Mouse (Mus musculus) lung, postnatal 25 days (tissue): ENCODE data around the gene Pvalb.

ENCODE experiments used
- DNase-seq: peaks from one replicate; pipeline ENCODE4 v3.0.0; 2022; ENCODE audit warnings: low spot score

Pvalb gene

DNA sequence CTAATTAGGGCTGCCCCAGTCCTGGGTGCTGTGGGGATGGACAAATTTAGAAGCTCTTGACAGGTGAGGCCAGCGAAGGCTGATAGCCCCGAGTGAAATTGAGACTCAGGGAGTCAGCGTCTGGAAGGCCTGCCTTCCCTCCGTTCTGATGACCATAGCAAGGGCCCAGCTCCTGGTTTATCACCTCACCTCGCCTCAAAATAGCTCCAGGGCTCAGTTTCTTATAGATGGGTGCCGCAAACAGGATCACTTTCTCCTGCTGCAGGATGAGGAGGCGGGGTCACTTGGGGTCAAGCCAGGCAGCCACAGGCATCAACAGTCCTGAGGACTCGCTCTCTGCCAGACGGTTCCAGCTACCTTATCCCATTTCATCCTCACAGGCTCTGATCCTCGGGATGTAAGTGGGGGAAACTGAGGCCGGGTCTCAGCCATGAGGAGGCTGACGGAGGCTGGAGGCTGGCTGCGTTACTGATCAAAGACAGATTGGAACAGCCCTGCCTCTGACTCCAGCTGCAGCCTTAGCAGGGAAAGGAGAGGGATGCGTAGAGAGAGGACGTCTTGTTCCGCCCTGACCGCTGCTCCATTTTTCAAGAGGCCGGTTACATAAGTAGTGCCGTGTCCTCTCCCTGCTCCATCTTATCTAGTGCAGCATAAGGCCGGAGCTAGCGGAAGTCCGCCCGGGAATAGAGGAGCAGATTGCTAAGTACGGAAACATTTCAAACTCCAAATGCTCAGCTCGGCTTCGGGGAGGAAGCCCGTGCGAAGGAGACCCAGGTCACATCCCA, 10.9 kb downstream of the Pvalb start:
- no peak for DNase-seq

DNA sequence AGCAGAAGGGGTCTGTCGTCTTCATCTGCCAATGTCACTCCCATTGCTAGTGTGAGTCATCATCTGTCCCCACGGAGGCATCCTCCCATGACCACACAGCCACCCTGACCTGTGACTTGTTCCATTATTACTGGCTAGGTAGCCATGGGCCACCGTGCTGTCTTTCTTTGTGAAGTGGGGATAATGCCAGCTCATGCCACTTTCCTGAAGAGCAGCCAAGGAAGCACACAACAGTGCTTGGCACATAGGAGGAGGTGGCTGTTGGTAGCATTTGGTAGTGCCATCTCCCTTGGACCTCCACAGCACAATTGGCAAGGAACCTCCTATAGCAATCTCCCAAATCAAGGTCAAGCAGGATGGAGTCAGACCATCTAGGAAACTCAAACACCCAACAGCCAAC, 11.9 kb downstream of the Pvalb start:
- DNase-seq = no peak

DNA sequence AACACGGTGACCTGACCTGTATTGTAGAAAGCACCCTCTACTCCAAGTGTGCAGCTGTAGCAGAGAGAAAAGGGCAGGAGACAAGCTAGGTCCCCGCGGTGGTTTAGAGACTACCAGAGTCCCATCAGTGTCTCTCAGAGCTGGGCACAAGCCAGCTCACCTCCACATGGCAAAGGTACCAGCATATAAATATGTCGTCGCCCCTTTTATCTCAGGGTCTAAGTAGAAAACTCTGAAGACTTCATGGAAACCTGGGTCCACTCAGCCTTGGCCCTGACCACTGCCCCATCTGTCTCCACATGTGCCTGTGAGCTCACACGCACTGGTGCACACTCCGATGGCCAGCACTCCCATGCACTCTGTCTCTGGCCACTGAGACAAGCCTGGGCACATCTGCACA, 16.6 kb downstream of the Pvalb start:
- DNase-seq = no peak

GRCm38 (mm10) chr15:78188546-78188945, 17.7 kb downstream of the Pvalb start:
- no peak for DNase-seq

GRCm38 (mm10) chr15:78186906-78187305, 19.3 kb downstream of the Pvalb start:
- DNase-seq = no peak

DNA sequence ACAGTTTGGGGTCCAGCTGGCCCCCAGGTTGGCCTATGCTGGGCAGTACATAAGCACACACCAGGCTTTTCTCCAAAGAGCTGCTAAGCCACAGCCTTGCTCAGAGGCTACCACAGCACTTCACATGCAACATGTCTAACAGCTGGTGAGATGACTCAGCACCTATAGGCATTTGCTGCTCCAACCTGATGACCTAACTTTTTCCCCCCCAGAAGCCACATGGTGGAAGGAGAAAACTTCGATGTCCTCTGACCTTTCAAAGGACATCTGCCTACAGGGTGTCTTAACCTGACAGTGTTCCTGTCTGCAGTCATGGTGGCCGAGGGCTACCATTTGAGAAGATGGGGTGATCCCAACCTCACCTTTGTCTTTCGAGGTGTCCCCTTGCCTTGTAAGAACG, 20.6 kb downstream of the Pvalb start:
- no peak for DNase-seq

DNA sequence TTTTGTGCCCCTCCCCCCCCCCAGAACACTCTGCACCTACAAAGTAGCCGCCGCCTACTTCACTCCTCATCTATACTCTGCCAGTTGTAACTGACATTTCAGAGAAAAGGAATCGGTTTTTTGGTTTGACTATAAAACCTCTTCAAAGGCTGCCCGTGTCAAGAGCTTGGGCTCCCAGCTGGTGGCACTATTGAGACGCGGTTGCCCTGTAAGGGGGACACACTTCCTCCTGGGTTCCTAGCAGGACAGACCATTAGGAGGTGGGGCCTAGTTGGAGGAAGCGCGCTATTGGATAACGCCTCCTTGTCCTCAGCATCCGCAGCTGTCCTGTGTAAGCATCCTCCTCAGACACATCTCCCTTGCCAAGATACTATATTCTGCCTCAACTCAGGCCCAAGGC, 21.3 kb downstream of the Pvalb start:
- DNase-seq = no peak

DNA sequence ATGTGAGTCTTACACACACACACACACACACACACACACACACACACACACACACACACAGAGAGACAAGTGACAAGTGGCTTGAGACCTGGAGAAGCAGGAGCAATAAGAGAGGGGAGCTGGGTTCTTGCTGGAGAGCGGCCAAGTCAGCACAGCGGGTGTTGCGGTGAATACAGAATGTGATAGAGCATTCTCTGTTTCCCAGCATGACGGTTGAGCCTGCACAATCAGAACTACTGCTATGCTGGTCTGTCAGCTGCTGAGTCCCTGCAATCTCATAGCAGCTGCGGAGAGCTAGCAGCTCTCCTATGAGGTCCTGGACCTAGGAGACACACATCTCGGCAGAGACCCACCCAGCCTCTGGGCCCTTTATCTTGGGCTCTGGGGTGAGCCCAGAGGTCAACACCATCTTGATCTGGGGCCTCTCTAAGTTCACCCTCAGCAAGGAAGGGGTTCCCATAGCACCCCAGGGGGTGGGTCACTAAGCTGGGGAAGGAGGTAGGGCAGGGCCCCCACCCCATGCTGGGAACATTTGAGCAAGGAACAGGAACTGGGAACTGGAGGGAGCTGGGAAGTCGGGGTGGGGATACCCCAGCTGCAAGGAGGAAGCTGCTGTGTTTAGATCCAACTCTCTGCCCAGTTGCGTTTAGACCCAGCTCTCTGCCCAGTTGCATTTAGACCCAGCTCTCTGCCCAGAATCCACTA, 24.3 kb downstream of the Pvalb start:
- DNase-seq = no peak

DNA sequence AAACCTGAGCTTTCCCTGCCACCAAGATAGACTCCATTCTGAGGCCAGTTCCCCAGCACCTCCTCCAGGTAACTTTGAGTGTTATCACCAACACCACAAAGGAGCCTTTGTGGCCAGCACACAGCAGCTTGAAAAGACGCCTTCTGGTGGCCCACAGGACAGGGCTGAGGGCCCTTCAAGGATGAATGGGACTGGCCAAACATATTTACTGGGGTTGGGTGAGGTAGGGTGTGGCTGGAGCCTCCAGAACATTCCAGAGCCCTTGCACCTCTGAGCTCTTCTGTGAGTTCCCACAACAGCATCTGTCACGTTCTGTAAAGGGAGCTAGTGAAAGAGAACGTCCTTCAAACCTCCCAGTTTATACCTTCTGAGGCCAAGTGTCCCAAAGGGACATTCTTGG, 26.4 kb downstream of the Pvalb start:
- DNase-seq = no peak

- DNase-seq = peak; percentile 72
Measured at GRCm38 (mm10) chr15:78178397-78178796, 27.8 kb downstream of the Pvalb start.

DNA sequence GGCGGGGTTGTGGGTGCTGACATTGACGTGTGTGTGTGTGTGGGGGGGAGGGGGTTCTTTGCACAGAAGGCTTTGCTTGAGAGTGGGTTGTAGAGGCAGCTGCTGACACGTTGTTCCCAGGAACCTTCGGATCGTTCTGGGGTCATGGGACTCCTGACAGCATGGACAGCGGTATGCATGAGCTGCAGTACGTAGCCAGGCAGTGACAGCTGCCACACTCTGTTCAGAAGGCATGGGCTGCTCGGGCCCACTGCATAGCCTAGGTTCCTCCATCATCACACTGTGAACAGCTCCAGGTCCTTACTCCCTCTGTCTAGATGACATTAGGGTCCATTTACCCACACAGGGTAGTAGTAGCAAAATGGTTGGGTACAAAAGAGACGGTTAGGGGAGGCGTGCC, 28.9 kb downstream of the Pvalb start:
- no peak for DNase-seq

- DNase-seq = no peak
Measured at GRCm38 (mm10) chr15:78174887-78175245, 31.3 kb downstream of the Pvalb start.

DNA sequence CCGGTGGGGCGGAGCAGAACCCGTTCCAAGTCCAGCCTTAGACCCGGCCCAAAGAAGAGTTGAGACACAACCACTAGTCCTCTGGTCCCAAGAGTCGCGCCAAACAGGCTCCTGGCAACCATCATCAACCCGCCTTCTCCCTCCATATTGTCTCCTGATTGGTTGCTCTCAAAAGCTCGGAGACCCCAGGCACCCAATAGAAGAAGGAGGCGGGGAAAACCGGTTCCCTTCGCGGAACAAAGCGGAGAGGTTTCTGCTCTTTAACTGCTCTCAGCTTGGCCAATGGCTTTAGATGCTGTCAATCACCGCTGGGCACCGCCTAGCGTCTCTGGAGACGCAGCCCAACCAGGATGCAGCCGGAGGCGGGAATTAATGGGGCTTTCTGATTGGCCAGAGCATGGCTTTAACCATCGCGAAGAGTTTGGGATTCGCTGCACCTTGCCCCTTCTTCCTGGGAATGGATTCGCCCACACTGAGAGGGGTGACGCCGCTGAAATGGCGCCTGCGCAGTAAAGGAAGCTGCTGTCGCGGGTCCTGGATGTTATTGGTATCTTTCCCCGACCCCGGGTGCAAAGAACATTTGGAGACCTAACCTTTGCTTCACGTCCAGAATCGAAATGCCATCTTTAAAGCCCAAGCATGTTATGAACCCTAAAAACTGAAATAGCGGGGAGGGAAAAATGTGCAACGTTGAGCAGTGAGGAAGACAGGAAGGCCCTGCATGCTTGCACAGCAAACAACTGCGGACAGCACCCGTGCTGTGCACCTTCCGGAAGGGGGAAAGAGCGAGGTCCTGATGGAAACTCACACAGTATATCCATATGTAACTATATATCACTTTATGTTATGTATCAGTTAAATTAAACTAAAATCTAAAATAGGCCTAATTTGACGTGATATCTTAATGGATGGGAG, 32.0 kb downstream of the Pvalb start, which contains the start of gene Ift27:
Gene Ift27 (minus strand): TSS at position 136 of the 915 bp plus-strand sequence.
- peak; percentile 100 for DNase-seq

DNA sequence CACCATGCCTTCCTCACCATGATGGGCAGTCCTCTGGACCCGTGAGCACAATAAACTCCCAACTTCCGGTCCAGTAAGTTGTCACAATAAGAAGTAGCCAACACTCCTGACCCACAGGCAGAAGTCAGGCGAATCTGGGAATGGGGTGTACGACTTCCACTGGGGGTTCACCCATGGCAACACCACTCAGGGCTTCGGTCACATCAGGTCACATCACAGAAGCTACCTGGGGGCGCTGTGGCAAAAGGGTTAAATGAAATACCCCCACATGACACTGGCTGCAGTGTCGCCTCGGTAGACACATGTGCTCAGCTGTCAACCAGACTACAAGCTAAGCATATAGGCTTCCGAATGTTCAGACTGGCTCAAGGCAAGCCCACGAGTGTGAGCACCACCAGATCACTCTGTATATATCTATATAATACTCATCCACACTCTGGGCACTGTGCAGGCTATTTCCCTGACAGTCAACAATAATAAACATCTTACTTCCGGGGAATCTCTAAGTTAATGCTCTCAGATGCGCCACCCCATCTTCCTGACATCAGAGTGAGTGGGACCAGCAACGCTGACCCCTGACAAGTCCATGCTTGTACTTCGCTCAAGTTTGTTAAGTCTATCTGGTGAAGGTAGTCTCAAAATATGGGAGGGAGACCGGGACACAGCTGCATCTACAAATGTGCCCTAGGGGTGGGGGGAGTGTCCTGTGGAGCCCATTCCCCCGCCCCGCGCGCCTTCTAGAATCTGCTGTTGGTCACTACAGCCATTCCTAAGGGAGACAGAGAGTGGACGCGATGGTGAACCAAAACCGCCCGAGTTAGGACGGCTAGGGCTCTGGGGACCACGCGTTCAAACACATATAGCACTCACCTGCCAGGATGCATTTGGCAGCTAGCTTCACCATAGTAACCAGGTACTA, 33.0 kb downstream of the Pvalb start:
- DNase-seq = no peak

- DNase-seq = no peak
Measured at GRCm38 (mm10) chr15:78172256-78172898, 33.8 kb downstream of the Pvalb start.

DNA sequence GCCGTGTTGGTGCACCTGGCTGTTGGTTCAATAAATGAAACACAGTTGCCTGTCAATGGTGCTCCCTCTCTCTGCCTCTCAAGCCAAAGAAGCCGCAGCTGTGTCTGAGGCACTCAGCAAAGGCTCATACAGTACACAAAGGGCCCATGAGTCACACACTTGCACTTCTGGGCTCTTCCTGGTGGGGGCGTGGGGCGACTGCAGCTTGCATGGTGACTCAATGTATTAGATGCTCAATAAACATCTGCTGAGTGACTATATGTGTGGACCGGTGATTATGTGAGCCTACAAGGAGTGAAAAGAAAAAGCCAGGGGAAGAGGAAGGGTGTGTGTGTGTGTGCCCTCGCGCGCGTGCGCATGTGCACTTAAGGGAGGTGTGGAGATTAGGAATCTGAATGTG, 34.5 kb downstream of the Pvalb start:
- no peak for DNase-seq

- peak; percentile 30 for DNase-seq
Measured at GRCm38 (mm10) chr15:78170708-78171107, 35.5 kb downstream of the Pvalb start.

- DNase-seq = no peak
Measured at GRCm38 (mm10) chr15:78169566-78169965, 36.6 kb downstream of the Pvalb start.

- DNase-seq = peak; percentile 14
Measured at GRCm38 (mm10) chr15:78165292-78165691, 40.9 kb downstream of the Pvalb start.

DNA sequence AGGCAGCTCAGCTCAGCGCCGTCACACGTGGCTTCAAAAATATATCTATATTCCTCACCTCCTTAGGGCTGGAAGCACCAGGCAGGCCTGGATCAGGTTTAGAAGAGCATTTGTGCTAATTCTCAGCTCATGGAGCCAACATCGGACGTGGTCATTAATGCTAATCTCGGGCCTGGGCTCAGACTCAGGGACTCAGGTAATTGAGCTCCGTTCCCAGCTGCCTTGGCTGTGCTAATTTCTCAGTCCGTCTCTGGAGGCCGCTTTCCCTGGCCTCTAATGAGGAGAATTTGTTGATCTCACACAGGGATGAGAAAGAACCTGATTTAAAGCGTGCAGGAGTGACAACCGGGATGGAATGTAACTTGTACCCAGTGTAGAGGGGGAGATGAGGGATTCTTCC, 41.7 kb downstream of the Pvalb start:
- DNase-seq = no peak

DNA sequence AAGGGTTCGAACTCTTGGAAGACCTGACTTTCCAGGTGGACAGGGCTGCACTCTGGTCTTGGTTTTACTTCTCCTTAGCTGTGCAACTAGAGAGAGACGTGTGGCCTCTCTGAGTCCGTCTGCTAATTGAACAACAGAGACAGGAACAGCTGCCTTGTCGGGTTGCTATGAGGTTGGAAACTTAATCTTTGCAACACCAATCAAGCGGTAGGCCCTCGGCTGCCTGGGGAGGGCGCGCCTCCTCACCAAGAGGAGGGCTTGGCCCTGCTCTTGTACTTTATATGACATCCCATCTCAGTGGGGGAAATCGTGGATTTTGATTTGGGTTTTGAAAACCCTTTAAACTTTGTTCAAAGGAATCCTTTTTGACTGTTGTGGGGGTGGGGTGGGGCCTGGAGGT, 44.3 kb downstream of the Pvalb start:
- DNase-seq = no peak
